In genomic region chr4:150605804-150606203, GRCm38 (mm10) we compare ENCODE assay signal across 10 mouse cellular contexts. TPM values are rescaled to one million over a fixed set of nuclear protein-coding genes. Genes with fewer than 3 reads are reported as not detected.
DNase-seq lines count a peak whose midpoint lies in the region; ATAC-seq and TF ChIP-seq lines count a peak whose summit lies in the region.
"Had no signal": no experiment of that assay in that cellular context is flagged by ENCODE, and none has a peak within 500 bp of the region (broad histone marks: within the 10 kb centered on the region; RNA-seq: fewer than 3 reads in every experiment).

No protein-coding gene starts in this region.

- 84% methylated on average over 3 of the region's 3 CpGs for WGBS in liver, postnatal 0 days (ENCODE audit: insufficient replicate concordance)
- 90% methylated on average over 3 of the region's 3 CpGs for WGBS in liver, embryonic 11.5 days
- WGBS in forebrain, embryonic 14.5 days, result 77% methylated on average over 3 of the region's 3 CpGs
- WGBS in macrophage (ENCODE audit: missing documents), result 69% methylated on average over 3 of the region's 3 CpGs
- WGBS in neural tube, embryonic 15.5 days, result 83% methylated on average over 3 of the region's 3 CpGs

- H3K27me3 ChIP-seq in liver, postnatal 0 days (ENCODE audit: insufficient read depth, low read length), result no peaks in the 10 kb centered on the region
- H3K27me3 ChIP-seq in liver, embryonic 11.5 days (replicated peaks; ENCODE audit: control insufficient read depth, insufficient read depth, low read length), result no peaks in the 10 kb centered on the region
- H3K27me3 ChIP-seq in forebrain, embryonic 14.5 days (replicated peaks; ENCODE audit: control insufficient read depth, insufficient read depth, low read length), result no peaks in the 10 kb centered on the region
- H3K27me3 ChIP-seq in neural tube, embryonic 15.5 days (replicated peaks), result no peaks in the 10 kb centered on the region
- H3K27me3 ChIP-seq: embryonic facial prominence, embryonic 15.5 days had no signal

- H3K4me3 ChIP-seq in liver, postnatal 0 days (ENCODE audit: low read depth, low read length), result no peak overlapping the region
- H3K4me3 ChIP-seq in liver, embryonic 11.5 days (ENCODE audit: low read depth, low read length), result no peak overlapping the region
- H3K4me3 ChIP-seq in forebrain, embryonic 14.5 days (ENCODE audit: low read depth, low read length), result no peak overlapping the region
- H3K4me3 ChIP-seq in macrophage (ENCODE audit: inconsistent target), result no peak overlapping the region
- H3K4me3 ChIP-seq in neural tube, embryonic 15.5 days (replicated peaks), result no peak overlapping the region
- H3K4me3 ChIP-seq: embryonic facial prominence, embryonic 15.5 days had no signal

- H3K79me2 ChIP-seq in macrophage (ENCODE audit: inconsistent target), result peaks cover 100% of the 10 kb centered on the region

- peaks cover 9% of the 10 kb centered on the region for H3K36me3 ChIP-seq in liver, postnatal 0 days (replicated peaks; ENCODE audit: insufficient read depth, low read length)
- no peaks in the 10 kb centered on the region for H3K36me3 ChIP-seq in liver, embryonic 11.5 days (ENCODE audit: control insufficient read depth, insufficient read depth, low read length)
- no peaks in the 10 kb centered on the region for H3K36me3 ChIP-seq in forebrain, embryonic 14.5 days (ENCODE audit: control insufficient read depth, insufficient read depth, low read length)
- H3K36me3 ChIP-seq in macrophage (ENCODE audit: inconsistent target), result peaks cover 6% of the 10 kb centered on the region; the same call in 1 of the 2 replicates
- H3K36me3 ChIP-seq in neural tube, embryonic 15.5 days, result peaks cover 3% of the 10 kb centered on the region

- no peak for ATAC-seq in liver, postnatal 0 days
- no peak for ATAC-seq in liver, embryonic 11.5 days (replicated peaks; ENCODE audit: low FRiP score)
- ATAC-seq in forebrain, embryonic 14.5 days, result no peak
- ATAC-seq in neural tube, embryonic 15.5 days (ENCODE audit: low FRiP score), result no peak

- peak overlapping the region; percentile 29; the same call in 1 of the 2 replicates for H3K27ac ChIP-seq in liver, postnatal 0 days (ENCODE audit: low read depth)
- no peak overlapping the region for H3K27ac ChIP-seq in liver, embryonic 11.5 days (ENCODE audit: low read depth, low read length)
- peak overlapping the region; percentile 81 for H3K27ac ChIP-seq in forebrain, embryonic 14.5 days (ENCODE audit: low read depth, low read length)
- H3K27ac ChIP-seq in macrophage, result peak overlapping the region; percentile 24
- peak overlapping the region; percentile 85 for H3K27ac ChIP-seq in neural tube, embryonic 15.5 days (replicated peaks)
- H3K27ac ChIP-seq: embryonic facial prominence, embryonic 15.5 days had no signal

- H3K9me3 ChIP-seq in liver, postnatal 0 days (ENCODE audit: low read length), result no peaks in the 10 kb centered on the region
- H3K9me3 ChIP-seq in liver, embryonic 11.5 days (ENCODE audit: control insufficient read depth, low read length), result no peaks in the 10 kb centered on the region
- no peaks in the 10 kb centered on the region for H3K9me3 ChIP-seq in forebrain, embryonic 14.5 days (replicated peaks; ENCODE audit: control insufficient read depth, low read length)
- H3K9me3 ChIP-seq in neural tube, embryonic 15.5 days (replicated peaks), result no peaks in the 10 kb centered on the region
- H3K9me3 ChIP-seq: embryonic facial prominence, embryonic 15.5 days had no signal

- no peak for TF ChIP-seq CTCF in liver, postnatal 0 days (IDR thresholded peaks at IDR 0.05; ENCODE audit: low read depth)

- DNase-seq in liver, postnatal 0 days, result no peak
- no peak for DNase-seq in liver, embryonic 11.5 days (ENCODE audit: low spot score)
- DNase-seq in forebrain, embryonic 14.5 days (ENCODE audit: low spot score), result no peak
- no peak for DNase-seq in MN1 (ENCODE audit: low spot score)
- DNase-seq in heart, postnatal 10 days, result no peak
- no peak for DNase-seq in thymus, postnatal 14 days

- TF ChIP-seq EP300 in liver, postnatal 0 days (IDR thresholded peaks at IDR 0.05; ENCODE audit: low read depth), result no peak

- intact Hi-C loops in heart, postnatal 10 days (cut with DNase I), result no loop called here

- H3K4me2 ChIP-seq in liver, postnatal 0 days (ENCODE audit: low read depth, low read length), result no peak overlapping the region
- H3K4me2 ChIP-seq in liver, embryonic 11.5 days, result no peak overlapping the region
- no peak overlapping the region for H3K4me2 ChIP-seq in forebrain, embryonic 14.5 days (ENCODE audit: low read length)
- H3K4me2 ChIP-seq in neural tube, embryonic 15.5 days, result no peak overlapping the region
- H3K4me2 ChIP-seq: embryonic facial prominence, embryonic 15.5 days had no signal

- H3K4me1 ChIP-seq in liver, postnatal 0 days (ENCODE audit: insufficient read depth), result peaks cover 8% of the 10 kb centered on the region; the same call in 1 of the 2 replicates
- 0 out of 2 replicates have a peak, but pooled peaks cover 5% of the 10 kb centered on the region for H3K4me1 ChIP-seq in liver, embryonic 11.5 days (replicated peaks; ENCODE audit: control insufficient read depth, insufficient read depth, low read length)
- H3K4me1 ChIP-seq in forebrain, embryonic 14.5 days (ENCODE audit: control insufficient read depth, insufficient read depth, low read length), result peaks cover 20% of the 10 kb centered on the region
- peaks cover 46% of the 10 kb centered on the region for H3K4me1 ChIP-seq in neural tube, embryonic 15.5 days

- H3K9ac ChIP-seq in liver, postnatal 0 days (replicated peaks), result no peak overlapping the region
- no peak overlapping the region for H3K9ac ChIP-seq in liver, embryonic 11.5 days (ENCODE audit: low read depth, low read length)
- no peak overlapping the region; the same call in 1 of the 2 replicates for H3K9ac ChIP-seq in forebrain, embryonic 14.5 days (ENCODE audit: low read length)
- no peak overlapping the region for H3K9ac ChIP-seq in neural tube, embryonic 15.5 days (replicated peaks)
- H3K9ac ChIP-seq: embryonic facial prominence, embryonic 15.5 days had no signal

RNA-seq across cellular contexts. Expression of gene Slc45a1, which starts 46.2 kb away (rescaled TPM):
- polyA plus RNA-seq in liver, postnatal 0 days (2015; fragmentation: Nextera tagmentation; extraction: Ambion mirVana), result not detected in 2 replicates
- 0.04 and 0.05 TPM in 2 replicates for polyA plus RNA-seq in liver, embryonic 11.5 days (2014; fragmentation: Nextera tagmentation; extraction: Ambion mirVana)
- polyA plus RNA-seq in forebrain, embryonic 14.5 days (2014; fragmentation: Nextera tagmentation; extraction: Ambion mirVana), result 13.1 and 15.9 TPM in 2 replicates
- total RNA-seq in macrophage (2018; cell fraction: chromatin; rRNA removed), result not detected
- not detected for total RNA-seq in macrophage (2018; cell fraction: cytosol; rRNA removed)
- total RNA-seq in macrophage (2018; cell fraction: nucleus; rRNA removed), result not detected
- polyA plus RNA-seq in macrophage (2018), result not detected in 3 replicates
- polyA plus RNA-seq in neural tube, embryonic 15.5 days (2015; fragmentation: Nextera tagmentation; extraction: Ambion mirVana), result 37.9 and 47.8 TPM in 2 replicates
- not detected for total RNA-seq in heart, postnatal 10 days (2021)
- polyA plus RNA-seq: kidney, embryonic 14.5 days had no signal

Comparison
In these comparisons a context has a peak if more than half of its experiments do, and no peak if none do; other contexts are left out.
1. RNA of gene Slc45a1, which starts 46.2 kb away (polyA plus RNA-seq): 37.9 to 47.8 TPM in neural tube, embryonic 15.5 days and 13.1 to 15.9 TPM in forebrain, embryonic 14.5 days; 0.04 to 0.05 TPM in liver, embryonic 11.5 days, not detected in liver, postnatal 0 days and not detected in macrophage; every median in the first group is over 10 times any median in the second.